Mouse (Mus musculus): ENCODE results near the gene Pds5b. TPM values are rescaled to one million over a fixed set of nuclear protein-coding genes. Genes with fewer than 3 reads are reported as not detected.
"Not testable (repeated sequence)": the region's sequence is repeated elsewhere in the genome, so short reads cannot be mapped to it uniquely, and the experiment has no call there.

Pds5b gene
- polyA plus RNA-seq, 1 experiment from 2014 or later, result 6.7 TPM

GRCm38 (mm10) chr5:150845961-150846360, 172.4 kb downstream of the Pds5b start:
- no peak overlapping the region for H3K4me3 ChIP-seq (ENCODE audit: low read depth, low read length)
- no peaks in the 10 kb centered on the region for H3K27me3 ChIP-seq (replicated peaks; ENCODE audit: control insufficient read depth, insufficient read depth, low read length)
- TF ChIP-seq CTCF (IDR thresholded peaks at IDR 0.05; ENCODE audit: low read depth), result no peak
- no peak overlapping the region for H3K27ac ChIP-seq (ENCODE audit: low read depth, low read length)
- no peaks in the 10 kb centered on the region for H3K9me3 ChIP-seq (ENCODE audit: control insufficient read depth)
- H3K36me3 ChIP-seq (ENCODE audit: control insufficient read depth, insufficient read depth), result no peaks in the 10 kb centered on the region
- H3K4me2 ChIP-seq (replicated peaks; ENCODE audit: low read depth), result no peak overlapping the region
- no peaks in the 10 kb centered on the region for H3K4me1 ChIP-seq (replicated peaks; ENCODE audit: control insufficient read depth, insufficient read depth, low read length)
- WGBS, result 95% methylated on average over 6 of the region's 6 CpGs
- H3K9ac ChIP-seq (ENCODE audit: low read depth, low read length), result no peak overlapping the region
- ATAC-seq, result no peak

- H3K4me2 ChIP-seq (replicated peaks; ENCODE audit: low read depth), result no peak overlapping the region
- no peak for ATAC-seq
- no peaks in the 10 kb centered on the region for H3K9me3 ChIP-seq (ENCODE audit: control insufficient read depth)
- WGBS, result 21% methylated on average over 2 of the region's 2 CpGs
- no peaks in the 10 kb centered on the region for H3K36me3 ChIP-seq (ENCODE audit: control insufficient read depth, insufficient read depth)
- no peak overlapping the region for H3K9ac ChIP-seq (ENCODE audit: low read depth, low read length)
- H3K27me3 ChIP-seq (replicated peaks; ENCODE audit: control insufficient read depth, insufficient read depth, low read length), result no peaks in the 10 kb centered on the region
- TF ChIP-seq CTCF (IDR thresholded peaks at IDR 0.05; ENCODE audit: low read depth), result no peak
- H3K4me3 ChIP-seq (ENCODE audit: low read depth, low read length), result no peak overlapping the region
- H3K27ac ChIP-seq (ENCODE audit: low read depth, low read length), result no peak overlapping the region
- H3K4me1 ChIP-seq (replicated peaks; ENCODE audit: control insufficient read depth, insufficient read depth, low read length), result no peaks in the 10 kb centered on the region
Measured at GRCm38 (mm10) chr5:150850821-150851220, 177.3 kb downstream of the Pds5b start.

GRCm38 (mm10) chr5:150852097-150852496, 178.6 kb downstream of the Pds5b start:
- not testable (repeated sequence) for ATAC-seq

GRCm38 (mm10) chr5:150854506-150854905, 181.0 kb downstream of the Pds5b start:
- WGBS, result 50% methylated on average over 1 of the region's 1 CpGs
- H3K9me3 ChIP-seq (ENCODE audit: control insufficient read depth), result no peaks in the 10 kb centered on the region
- TF ChIP-seq CTCF (IDR thresholded peaks at IDR 0.05; ENCODE audit: low read depth), result no peak

More at GRCm38 (mm10) chr5:150852097-150852496, 178.6 kb downstream of the Pds5b start:
- not testable (repeated sequence) for H3K9ac ChIP-seq (ENCODE audit: low read depth, low read length); H3K4me3 ChIP-seq (ENCODE audit: low read depth, low read length); H3K36me3 ChIP-seq (ENCODE audit: control insufficient read depth, insufficient read depth); H3K27me3 ChIP-seq (replicated peaks; ENCODE audit: control insufficient read depth, insufficient read depth, low read length); H3K9me3 ChIP-seq (ENCODE audit: control insufficient read depth); H3K4me1 ChIP-seq (replicated peaks; ENCODE audit: control insufficient read depth, insufficient read depth, low read length); H3K27ac ChIP-seq (ENCODE audit: low read depth, low read length); H3K4me2 ChIP-seq (replicated peaks; ENCODE audit: low read depth)
- 58% methylated on average over 2 of the region's 2 CpGs for WGBS

GRCm38 (mm10) chr5:150859642-150860194, 186.2 kb downstream of the Pds5b start:
- no peaks in the 10 kb centered on the region for H3K27me3 ChIP-seq (replicated peaks; ENCODE audit: control insufficient read depth, insufficient read depth, low read length)
- no peaks in the 10 kb centered on the region for H3K4me1 ChIP-seq (replicated peaks; ENCODE audit: control insufficient read depth, insufficient read depth, low read length)
- no peak overlapping the region for H3K27ac ChIP-seq (ENCODE audit: low read depth, low read length)
- TF ChIP-seq CTCF (IDR thresholded peaks at IDR 0.05; ENCODE audit: low read depth), result no peak
- H3K9ac ChIP-seq (ENCODE audit: low read depth, low read length), result no peak overlapping the region
- ATAC-seq, result no peak
- H3K4me3 ChIP-seq (ENCODE audit: low read depth, low read length), result no peak overlapping the region
- H3K36me3 ChIP-seq (ENCODE audit: control insufficient read depth, insufficient read depth), result no peaks in the 10 kb centered on the region
- 67% methylated on average over 5 of the region's 5 CpGs for WGBS
- H3K9me3 ChIP-seq (ENCODE audit: control insufficient read depth), result no peaks in the 10 kb centered on the region
- H3K4me2 ChIP-seq (replicated peaks; ENCODE audit: low read depth), result no peak overlapping the region

More at GRCm38 (mm10) chr5:150854506-150854905, 181.0 kb downstream of the Pds5b start:
- ATAC-seq, result no peak
- H3K4me3 ChIP-seq (ENCODE audit: low read depth, low read length), result no peak overlapping the region
- H3K27ac ChIP-seq (ENCODE audit: low read depth, low read length), result no peak overlapping the region
- H3K27me3 ChIP-seq (replicated peaks; ENCODE audit: control insufficient read depth, insufficient read depth, low read length), result no peaks in the 10 kb centered on the region
- no peak overlapping the region for H3K9ac ChIP-seq (ENCODE audit: low read depth, low read length)
- H3K4me2 ChIP-seq (replicated peaks; ENCODE audit: low read depth), result no peak overlapping the region
- no peaks in the 10 kb centered on the region for H3K36me3 ChIP-seq (ENCODE audit: control insufficient read depth, insufficient read depth)
- no peaks in the 10 kb centered on the region for H3K4me1 ChIP-seq (replicated peaks; ENCODE audit: control insufficient read depth, insufficient read depth, low read length)

Other genes with a start within 250 kb of the Pds5b start
- not detected in 2 replicates for gene Zar1l, start 155.6 kb upstream of the Pds5b start, polyA plus RNA-seq (2015; fragmentation: Nextera tagmentation; extraction: Ambion mirVana)
- gene Brca2, start 151.1 kb upstream of the Pds5b start, polyA plus RNA-seq (2015; fragmentation: Nextera tagmentation; extraction: Ambion mirVana), result 6.6 and 6.7 TPM in 2 replicates
- gene N4bp2l1, start 76.6 kb upstream of the Pds5b start, polyA plus RNA-seq (2015; fragmentation: Nextera tagmentation; extraction: Ambion mirVana), result 21.1 and 21.3 TPM in 2 replicates
- gene N4bp2l2, start 7.6 kb upstream of the Pds5b start, polyA plus RNA-seq (2015; fragmentation: Nextera tagmentation; extraction: Ambion mirVana), result 38.3 and 43.2 TPM in 2 replicates